Mouse (Mus musculus): ENCODE results near the gene Zbtb8a.

Zbtb8a gene

DNA sequence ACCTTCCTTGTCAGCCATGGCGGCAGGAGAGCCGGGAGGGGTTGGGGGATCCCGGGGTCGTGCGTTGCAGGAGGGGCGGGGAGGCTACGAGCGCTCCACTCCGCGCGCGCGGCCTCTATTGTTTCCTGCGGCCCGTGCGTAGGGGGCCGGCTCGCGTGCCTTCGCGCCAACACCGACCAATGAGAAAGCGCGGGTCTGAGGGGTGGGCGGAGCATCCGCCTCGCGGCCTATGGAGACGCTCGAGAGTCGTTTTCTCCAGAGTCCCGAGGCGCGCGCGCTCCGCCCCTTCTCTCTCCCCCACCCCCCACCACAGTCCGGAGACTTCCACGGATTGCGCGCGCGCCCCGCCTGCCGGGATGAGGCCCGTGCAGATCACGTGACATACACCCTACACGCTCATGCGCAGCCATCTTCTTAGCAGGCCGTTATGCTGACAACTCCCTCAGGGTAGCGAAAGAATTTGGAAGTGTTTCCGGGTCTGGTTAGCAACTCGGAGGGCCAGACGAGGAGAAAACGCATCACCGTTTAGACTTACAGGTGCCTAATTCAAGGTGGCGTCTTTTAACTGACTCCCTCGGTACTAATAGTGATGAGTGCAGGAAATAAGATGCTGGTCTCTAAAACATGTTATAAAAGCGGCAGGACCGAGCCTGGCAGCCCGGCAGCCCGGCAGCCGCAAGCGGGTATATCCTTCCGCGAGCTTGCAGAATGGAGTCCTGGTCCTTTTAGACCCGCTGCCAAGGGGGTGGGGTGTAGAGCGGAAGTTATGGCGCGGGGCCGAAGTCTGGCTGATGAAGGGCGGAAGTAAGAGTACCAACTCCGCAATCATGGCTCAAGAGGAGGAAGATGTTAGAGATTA lies 42.5 kb downstream of the Zbtb8a start, which contains the start of the genes Rbbp4 and Zbtb8os:
TSS of gene Rbbp4 (minus strand) at position 155 of the 859 bp plus-strand sequence.
TSS of gene Zbtb8os (plus strand) at position 480 of the 859 bp plus-strand sequence.
- WGBS, result under 1% methylated on average over 73 of the region's 73 CpGs

DNA sequence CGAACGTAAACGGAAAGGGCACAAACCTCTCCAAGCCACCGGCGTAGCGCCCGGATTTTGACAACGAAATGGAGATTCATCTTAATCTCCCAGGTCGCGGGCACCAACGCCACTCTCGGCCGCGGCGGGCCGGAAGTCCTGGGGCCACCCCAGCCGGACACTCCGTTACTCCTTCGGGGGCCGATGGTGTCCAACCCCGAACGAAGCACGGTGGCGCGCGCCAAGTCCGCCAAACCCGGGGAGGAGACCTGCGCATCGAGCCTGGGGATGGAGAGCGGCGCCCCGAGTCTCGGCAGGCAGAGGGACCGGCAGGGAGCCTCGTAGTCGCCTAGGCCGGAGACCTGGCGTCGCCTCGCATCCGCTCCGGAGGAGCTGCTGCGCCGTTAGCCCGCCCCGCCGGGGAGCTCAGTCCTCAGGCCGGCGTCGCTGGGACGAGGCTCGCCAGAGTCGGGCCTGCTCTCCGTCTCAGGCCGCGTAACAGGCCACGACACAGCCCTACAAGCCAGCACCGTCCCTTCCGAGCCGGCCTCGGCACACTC lies 43.2 kb downstream of the Zbtb8a start:
- under 1% methylated on average over 62 of the region's 62 CpGs for WGBS

DNA sequence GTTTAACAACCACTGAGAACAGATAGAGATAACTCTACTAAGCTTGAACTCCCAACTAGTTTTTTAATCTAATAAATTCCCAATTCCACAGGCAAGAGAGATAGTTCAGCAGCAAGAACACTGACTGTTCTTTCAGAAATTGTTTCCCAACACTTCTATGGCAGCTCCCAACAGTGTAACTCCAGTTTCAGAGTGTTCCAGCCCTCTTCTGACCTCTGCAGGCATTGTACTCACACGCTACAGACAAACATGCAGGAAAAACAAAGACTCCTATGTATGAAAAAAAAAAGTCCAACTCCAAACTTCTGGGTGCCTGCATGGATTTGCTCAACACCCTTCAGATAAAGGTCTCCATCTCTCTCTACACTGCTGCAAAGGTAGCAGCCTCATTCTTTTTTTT lies 45.1 kb downstream of the Zbtb8a start:
- 18% methylated on average over 1 of the region's 1 CpGs for WGBS

DNA sequence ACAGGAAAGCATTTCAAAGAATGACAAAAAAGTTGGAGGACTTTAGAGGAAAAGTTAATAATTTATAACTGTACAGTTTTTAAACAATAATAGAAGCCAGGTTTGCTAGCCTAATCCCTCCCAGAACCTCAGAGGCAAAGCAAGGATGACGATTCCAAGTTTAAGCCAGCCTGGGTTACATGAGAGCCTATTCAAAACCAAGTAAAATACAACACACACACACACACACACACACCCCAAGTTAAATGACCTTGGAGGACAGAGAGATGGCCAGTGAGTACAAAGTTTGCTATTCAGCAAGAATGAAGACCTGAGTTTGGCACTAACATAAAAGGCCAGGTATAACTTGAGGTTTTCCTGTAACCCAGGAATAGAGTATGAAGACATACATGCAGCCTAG lies 51.7 kb downstream of the Zbtb8a start:
- WGBS, result 31% methylated on average over 1 of the region's 1 CpGs

DNA sequence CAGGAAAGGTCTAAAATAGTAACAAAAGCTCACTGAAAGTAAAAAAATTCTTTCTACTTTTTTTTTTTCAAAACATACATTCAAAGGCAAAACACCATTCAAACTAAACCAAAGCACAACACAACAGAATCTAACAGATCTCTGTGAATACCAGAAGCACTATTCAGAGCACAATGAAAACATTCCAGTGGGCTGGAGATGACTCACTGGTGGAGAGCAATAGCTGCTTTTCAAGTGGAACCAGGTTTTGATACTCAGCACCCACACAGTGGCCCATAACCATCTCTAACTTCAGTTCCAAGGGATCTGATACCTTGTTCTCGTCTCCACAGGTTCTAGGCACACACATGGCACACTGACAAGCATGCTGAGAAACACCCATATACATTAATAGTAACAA lies 53.2 kb downstream of the Zbtb8a start:
- 33% methylated on average over 1 of the region's 1 CpGs for WGBS

DNA sequence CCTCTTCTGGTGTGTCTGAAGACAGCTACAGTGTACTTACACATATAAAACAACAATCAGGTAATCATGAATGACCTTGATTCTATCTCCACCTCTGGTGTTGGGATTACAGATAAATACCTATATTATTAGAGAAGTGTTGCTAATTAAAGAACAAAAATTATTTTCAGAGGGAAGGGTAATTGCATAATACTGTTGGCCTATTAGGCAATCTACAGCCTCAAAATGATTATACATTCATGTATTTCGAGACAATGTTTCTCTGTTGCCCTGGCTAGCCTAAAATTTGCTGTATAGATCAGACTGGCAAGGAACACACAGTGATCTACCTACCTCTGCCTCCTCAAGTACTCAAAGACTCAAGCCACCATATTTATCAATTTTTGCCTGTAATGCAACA lies 54.4 kb downstream of the Zbtb8a start:
- WGBS, result 69% methylated on average over 1 of the region's 1 CpGs

DNA sequence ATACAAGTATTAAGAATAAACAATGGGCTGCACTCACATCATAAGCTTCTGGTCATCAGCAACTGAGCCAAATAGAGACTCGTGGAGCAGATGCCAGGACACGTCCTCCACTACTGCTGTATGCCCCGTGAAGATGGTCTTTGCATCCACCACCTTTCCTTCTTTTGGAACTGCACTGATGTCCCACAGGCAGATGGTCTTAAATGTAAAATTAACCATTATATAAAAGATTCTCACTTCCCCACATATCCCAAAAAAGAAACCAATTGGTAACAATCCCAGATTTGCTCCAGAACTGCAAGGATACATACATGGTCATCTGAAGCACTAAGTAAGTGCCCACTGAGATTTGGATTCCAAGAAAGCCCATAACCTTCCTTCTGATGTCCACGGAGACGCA lies 55.9 kb downstream of the Zbtb8a start:
- 55% methylated on average over 5 of the region's 5 CpGs for WGBS

DNA sequence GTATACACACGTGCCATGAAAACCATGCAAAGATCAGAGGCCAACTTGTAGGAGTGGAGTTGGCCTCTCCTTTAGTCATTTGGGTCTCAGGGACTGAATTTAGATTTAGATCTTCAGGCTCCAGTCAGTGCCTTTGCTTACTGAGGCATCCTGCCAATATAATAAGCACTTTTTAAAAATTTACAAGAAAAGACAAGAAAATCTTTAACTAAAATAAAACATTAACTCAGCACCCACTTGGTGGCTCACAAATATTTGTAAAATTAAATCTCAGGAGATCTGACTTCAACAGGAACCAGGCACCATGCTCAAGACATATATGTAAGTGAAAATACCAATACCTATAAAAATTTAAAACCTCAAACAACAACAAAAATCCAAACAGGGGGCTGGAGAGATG lies 57.0 kb downstream of the Zbtb8a start:
- whole genome bisulfite sequencing, result 94% methylated on average over 1 of the region's 1 CpGs

DNA sequence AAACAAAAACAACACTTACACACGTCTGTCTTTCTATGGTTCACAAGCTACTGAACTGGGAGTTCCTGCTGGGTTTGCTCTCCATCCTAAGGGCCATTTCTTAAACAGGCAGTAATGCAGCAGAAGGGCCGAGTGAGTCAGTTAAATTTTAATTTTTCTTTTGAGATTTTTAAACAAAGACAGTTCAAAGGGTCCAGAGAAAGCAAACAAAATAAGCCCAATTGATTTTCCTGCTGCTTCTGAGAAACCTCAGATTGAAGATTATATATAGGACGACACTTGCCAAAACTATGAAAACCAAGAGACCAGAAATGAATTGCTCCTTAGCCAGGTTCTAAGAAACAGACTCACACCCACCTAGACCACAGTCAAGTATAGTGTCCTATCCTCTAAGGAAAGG lies 64.0 kb downstream of the Zbtb8a start:
- 67% methylated on average over 3 of the region's 3 CpGs for WGBS

DNA sequence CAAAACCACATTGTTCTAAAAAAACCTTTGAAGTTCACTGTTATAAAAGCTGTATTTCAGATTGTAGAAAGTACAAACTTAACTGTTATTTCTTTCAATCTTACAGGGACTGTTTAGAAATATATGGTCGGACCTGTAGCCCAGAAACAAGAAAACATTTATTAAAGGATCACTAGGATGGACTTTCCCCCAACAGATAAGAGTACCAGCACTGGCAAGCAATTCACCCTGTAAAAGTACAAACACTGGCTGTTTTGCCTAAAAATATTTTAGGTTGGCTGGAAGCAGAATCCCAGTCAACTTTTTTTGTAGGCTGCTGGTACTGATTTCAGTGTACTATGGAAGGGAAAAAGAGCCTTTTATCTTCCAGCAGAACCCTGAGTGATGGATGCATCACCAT lies 70.0 kb downstream of the Zbtb8a start:
- WGBS, result 96% methylated on average over 1 of the region's 1 CpGs

DNA sequence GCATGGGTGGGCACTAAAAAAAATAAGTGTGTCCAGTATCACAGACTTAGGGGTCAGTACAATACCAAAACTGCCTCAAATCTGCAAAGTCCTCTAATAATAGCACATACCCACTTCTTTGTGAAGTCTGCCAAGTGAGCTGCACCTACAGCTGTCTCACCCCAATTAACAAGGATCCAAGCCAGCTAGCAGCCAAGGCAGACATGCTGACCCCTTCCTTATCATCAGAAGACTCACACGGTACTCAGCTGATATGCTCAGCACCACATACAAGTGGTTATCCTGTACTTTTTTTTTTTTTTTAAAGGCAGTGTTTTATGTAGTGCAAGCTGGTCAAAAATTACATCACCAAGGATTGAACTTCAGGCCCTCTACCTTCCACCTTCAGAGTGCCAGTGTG lies 73.6 kb downstream of the Zbtb8a start:
- 38% methylated on average over 1 of the region's 1 CpGs for WGBS

DNA sequence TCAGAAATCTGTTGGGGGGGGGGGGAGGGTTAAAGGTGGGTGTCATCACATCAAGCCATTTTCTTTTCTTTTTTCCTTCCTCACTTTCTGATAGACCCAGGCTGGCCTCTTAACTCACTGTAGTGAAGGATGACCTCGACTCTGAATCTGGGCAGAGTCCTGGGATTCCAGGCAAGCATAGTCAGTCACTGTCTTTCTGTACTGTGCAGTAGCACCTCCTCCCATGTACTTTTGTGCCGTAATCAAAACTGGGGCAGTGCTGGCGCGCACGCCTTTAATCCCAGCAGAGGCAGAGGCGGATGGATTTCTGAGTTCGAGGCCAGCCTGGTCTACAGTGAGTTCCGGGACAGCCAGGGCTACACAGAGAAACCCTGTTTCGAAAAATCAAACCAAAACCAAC lies 74.1 kb downstream of the Zbtb8a start:
- 70% methylated on average over 9 of the region's 9 CpGs for WGBS

All from cerebral cortex, adult 2 months (tissue).